Mouse (Mus musculus): ENCODE data around the gene Sec14l1.

- no peak for TF ChIP-seq CTCF (IDR thresholded peaks at IDR 0.05; ENCODE audit: insufficient read depth, low read length)
- no peak for TF ChIP-seq POLR2A (IDR thresholded peaks at IDR 0.05; ENCODE audit: borderline replicate concordance, extremely low read depth, low read depth, low read length)
Measured at GRCm38 (mm10) chr11:117117321-117117720, 2.4 kb downstream of the Sec14l1 start.

All from lung, adult 2 months (tissue).